Mouse (Mus musculus): ENCODE results near the gene D130040H23Rik.
A peak's percentile ranks its signal among the peaks of the same experiment; 100 is the strongest.
"Not testable (repeated sequence)": the region's sequence is repeated elsewhere in the genome, so short reads cannot be mapped to it uniquely, and the experiment has no call there.

The D130040H23Rik gene

DNA sequence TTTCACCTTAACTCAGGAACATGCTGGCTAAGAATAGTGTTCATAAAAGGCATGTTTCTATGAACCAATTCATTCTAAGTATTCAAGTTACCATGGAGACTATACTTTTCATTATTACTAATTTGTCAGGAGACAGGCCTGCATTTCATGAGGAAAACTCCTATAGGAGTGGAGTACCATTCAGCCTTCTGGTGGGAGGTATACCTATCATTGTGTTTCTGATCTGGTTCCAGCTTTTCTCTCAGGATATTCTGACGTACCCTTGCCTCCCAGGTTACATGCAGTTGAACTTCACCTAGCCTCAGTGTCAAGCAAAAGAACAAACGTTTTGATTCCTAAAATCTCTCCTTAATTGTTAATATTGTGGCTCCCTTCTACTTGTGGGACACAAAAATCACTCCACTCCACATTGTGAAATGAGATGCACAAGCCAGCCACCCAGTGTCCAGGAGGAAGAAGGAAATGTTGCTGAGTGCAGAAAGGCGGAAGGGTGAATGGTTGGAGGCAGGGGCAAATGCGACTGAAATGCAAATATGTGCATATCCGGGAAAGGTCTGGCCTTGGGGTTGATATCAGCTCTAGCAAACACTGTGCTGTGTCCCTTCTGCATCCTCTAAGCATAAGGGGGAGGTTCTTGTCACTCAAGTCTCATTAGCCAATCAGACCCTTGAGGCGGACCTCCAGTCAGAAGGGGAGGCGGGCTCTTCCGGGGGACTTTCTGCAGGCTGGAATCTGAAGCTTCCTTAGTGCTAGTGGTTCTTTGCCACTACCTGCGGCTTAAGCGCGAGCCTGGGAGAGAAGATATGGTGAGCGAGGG is at the start of gene D130040H23Rik:
Gene D130040H23Rik, plus strand, starts transcription at position 695 of the 817 bp plus-strand sequence.
- DNase-seq = peak; percentile 92

- no peak for DNase-seq
Measured at GRCm38 (mm10) chr8:69242541-69242940, 28.3 kb upstream of the D130040H23Rik start.

DNA sequence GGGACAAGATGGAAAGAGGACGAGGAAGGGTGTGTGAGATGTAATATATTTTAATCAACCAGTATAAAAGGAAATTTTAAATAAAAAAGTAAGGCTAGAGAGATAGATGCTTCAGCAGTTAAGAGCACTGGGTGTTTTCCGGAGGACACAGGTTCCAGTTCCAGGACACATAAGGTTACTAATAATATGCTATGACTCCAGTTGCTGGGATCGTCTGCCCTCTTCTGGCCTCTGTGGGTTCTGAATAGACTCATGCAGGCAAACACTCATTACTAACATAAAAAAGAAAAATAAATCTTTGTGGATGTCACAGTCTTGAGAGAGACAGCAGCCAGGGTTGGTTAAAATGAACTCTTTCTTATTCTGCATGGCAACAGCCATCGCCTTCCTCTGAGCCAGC is 2.4 kb upstream of the D130040H23Rik start:
- peak; percentile 25 for DNase-seq

DNA sequence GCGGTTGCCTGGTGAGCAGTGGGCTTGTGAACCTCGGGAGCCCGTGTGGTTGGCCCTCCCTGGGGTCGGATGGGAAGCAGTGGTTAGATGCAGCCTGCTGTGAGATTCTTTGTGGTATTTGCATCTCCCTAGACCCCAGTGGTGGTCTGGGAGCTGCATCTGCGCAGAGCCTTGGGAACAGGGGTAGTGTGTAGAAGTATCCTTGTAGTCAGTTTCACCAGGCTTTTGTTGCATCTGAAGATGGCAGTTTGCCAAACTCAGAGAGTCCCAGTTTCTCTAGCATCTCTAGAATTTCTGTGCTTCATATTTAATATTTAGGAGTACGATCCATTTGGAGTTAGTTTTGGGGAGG is 299 bp downstream of the D130040H23Rik start:
- DNase-seq = no peak

DNA sequence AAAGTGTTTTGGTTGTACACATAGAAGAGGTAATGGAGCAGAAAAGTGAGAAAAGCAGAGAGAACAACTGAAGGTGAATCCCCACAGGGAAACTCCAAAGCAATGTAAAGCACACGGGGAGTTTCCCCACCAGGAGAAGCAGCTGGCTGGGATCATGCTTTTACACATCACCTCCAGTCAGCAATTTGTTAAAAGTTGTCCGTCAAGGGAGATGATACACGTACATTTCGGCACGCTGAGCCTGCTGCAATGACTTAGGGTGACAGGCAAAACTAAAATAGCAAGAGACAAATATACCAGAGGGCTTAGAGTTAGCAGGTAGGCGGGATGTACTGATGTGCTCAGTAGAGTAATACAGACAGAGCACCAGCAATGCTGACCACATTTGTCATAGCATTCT is 1.6 kb downstream of the D130040H23Rik start:
- no peak for DNase-seq

- no peak for DNase-seq
Measured at GRCm38 (mm10) chr8:69324771-69325170, 53.9 kb downstream of the D130040H23Rik start.

DNA sequence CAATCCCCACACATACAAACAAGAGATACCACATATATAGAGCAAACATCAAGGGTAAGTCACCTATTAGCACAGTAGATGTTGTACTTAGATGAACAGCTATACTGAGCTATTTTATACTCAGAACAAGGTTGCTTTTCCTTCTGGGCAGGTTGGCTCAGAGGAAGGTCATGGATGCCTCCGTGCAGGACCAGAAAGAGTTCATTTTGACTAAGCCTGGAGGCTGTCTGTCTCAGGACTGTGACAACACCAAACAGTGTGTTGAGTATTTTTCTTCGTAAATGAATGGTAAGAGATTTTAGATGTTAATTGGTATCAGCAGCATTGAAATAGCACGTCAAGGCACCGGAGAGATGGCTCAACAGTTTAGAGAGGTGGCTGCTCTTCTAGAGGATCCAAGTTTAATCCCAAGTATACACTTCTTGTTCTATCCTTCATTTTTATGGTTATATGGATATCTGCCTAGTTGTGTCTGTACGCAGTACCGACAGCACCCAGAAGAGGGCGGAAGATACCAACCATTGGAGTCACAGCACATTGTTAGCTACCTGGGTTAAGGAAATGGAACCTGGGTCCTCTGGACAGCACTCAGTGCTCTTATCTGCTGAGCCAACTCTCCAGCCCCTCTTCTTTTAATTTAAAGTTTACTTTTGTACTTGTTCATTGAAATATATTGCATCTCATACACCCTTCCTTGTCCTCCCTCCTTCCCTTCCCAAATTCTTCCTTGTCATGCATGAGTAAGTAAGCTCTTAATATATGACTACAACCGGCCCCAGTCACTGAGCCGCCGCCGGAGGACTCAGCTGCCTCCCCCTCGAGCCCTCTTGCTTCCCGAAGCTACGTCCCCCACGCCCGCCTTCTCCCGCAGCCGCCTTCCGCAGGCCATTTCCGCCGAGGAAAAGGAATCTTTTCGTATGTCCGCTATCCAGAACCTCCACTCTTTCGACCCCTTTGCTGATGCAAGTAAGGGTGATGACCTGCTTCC is 57.7 kb downstream of the D130040H23Rik start:
- peak; percentile 94 for DNase-seq

DNA sequence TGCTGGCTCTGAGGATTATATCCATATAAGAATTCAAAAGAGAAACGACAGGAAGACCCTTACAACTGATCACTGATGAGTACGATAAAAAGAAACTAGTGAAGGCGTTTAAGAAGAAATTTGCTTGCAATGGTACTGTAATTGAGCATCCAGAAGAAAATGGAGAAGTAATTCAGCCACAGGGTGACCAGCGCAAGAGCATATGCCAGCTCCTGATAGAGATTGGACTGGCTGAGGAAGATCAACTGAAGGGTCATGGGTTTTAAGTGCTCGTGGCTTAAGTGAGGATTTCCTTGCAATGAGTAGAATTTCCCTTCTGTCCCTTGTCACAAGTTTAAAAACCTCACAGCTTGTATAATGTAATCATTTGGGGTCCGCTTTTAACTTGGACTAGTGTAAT is 58.4 kb downstream of the D130040H23Rik start:
- not testable (repeated sequence) for DNase-seq
